Mouse (Mus musculus) embryo, embryonic 10 days (tissue): ENCODE results near the gene Srrm4.

Experiments
- DNase-seq: peaks from one replicate; pipeline ENCODE4 v3.0.0-alpha.2; 2015; ENCODE audit warnings: low spot score

Srrm4 gene

GRCm38 (mm10) chr5:116553106-116553505 lies 38.5 kb downstream of the Srrm4 start:
- DNase-seq: no peak

DNA sequence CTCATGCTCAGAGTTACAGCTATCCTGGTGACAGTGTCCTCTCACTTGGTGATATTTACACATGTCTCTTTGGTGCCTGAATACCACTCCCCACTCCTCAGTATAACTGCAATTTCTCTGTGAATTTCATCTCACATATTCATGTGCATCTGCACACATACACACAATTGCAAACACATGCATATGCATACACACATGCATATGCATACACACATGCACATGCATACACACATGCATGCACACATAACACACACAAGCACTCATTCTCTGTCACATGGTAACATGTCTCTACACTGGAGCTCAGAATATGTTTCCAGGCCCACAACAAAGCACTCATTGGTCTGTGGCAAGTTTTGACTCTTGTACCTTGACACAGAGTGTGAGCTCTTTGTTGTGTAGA lies 39.0 kb downstream of the Srrm4 start:
- DNase-seq: no peak

GRCm38 (mm10) chr5:116545746-116546145 lies 45.9 kb downstream of the Srrm4 start:
- peak; percentile 67 for DNase-seq

GRCm38 (mm10) chr5:116542317-116542716 lies 49.3 kb downstream of the Srrm4 start:
- DNase-seq: no peak

DNA sequence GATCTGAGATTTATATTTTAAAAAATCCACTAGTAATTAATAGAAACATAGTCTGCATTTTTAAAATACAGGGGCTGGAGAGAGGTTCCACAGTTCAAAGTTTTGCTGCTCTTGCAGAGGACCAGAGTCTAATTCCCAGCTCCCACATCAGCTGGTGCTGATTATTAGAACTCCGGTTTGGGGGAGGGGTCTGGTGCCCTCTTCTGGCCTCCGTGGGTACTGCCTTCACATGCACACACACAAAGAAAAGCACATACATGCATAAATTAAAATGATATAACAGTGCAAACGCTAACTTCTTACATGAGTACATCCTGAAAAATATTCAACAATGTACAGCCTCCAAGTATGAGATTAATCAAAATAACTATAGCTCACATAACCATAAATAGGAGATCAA lies 50.5 kb downstream of the Srrm4 start:
- DNase-seq: no peak

DNA sequence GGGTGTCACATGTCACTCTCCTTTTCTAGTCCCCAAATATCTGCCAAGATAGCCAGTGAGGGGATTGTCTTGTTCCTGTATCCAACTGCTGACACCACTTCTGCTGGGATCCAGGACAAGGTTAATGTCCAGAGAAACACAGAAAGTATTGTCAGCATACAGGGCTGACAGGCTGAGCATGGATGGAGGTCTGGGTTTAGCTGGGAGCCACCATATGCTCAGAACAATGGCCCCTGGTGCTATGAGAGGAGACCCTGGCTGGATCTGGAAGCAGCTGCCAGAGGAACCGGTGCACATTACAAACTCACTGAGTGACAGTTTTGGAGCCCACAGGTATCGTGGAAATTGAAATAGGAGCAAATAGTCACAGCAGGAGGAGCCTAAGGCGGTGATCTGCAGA lies 52.3 kb downstream of the Srrm4 start:
- no peak for DNase-seq

GRCm38 (mm10) chr5:116538491-116538890 lies 53.1 kb downstream of the Srrm4 start:
- DNase-seq: no peak

- DNase-seq: no peak
Measured at GRCm38 (mm10) chr5:116526324-116526723, 65.3 kb downstream of the Srrm4 start.

GRCm38 (mm10) chr5:116525308-116525707 lies 66.3 kb downstream of the Srrm4 start:
- DNase-seq: no peak

GRCm38 (mm10) chr5:116523553-116523952 lies 68.1 kb downstream of the Srrm4 start:
- DNase-seq: no peak

DNA sequence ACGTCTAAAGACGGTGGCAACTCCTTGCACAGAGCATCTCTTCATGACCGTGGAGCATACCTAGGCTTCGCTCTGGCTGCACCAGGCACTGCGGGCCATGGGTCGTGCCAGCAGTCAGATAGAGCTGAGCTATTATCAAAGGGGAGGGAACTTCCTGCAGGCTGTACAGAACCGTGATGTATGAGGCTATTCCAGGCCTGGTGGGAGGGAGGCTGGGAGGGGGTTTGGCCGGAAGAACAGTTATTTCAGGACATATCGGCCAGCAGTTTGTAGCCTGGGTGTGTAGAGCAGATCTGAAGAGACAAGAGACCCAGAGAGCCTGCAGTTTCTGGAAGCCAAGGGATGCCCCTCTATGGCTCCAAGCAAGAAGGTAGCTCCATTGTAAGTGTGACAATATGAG lies 68.5 kb downstream of the Srrm4 start:
- no peak for DNase-seq

- no peak for DNase-seq
Measured at GRCm38 (mm10) chr5:116522273-116522672, 69.3 kb downstream of the Srrm4 start.

DNA sequence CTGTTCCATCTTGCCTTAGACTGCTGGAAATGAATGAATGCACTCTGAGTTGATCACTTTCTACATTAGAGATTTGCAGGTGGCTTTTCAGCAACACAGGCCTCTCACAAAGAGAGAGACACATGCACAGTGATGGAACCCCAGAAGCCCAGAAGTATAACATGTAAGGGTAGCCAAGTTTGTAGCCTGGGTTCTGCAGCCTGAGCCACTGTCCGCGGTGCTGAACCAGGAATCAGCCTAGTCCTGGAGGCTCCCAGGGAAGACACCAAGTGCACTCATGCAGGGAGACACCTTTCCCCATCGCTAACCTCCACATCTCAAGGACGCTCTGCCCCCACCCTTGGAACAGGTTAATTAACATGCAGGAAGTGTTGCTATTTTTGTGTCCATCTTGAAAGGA lies 73.6 kb downstream of the Srrm4 start:
- DNase-seq: peak; percentile 62

- no peak for DNase-seq
Measured at GRCm38 (mm10) chr5:116512135-116512534, 79.5 kb downstream of the Srrm4 start.

DNA sequence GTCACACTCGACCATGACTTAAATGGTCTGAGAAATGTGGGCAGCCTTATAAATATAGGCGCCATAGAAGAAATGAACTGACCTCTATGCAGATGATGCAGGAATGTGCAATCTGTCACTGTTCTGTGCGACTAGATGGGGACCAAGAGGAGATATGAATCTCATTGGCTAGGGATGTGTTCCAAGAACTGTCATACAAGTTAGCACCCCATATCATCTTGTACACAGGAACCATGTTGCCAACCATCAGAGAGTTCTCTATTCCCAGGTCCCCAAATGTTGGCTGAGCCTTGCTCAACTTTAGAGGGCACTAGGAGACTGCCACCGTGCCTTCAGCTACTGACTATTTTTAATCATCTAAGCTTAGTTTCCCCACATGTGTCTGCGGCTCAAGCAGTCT lies 81.4 kb downstream of the Srrm4 start:
- DNase-seq: no peak

DNA sequence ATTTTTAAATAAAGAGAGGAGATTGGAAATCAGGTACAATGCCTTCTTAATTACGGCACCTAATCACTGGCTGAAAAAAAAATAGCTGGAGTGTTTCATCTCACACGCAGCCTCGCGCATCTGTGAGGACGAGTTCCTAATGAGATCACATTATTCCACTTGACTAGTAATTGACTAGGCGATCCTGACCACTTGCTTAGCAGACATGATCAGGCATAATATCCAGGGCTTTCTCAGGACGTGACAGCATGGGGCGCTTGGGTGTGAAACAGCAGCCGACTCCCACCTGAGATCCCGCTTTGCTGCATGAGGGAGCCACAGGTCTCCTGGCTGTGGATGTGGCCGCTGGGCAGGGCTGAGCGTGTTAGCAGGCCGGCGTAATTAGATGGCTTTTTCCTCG lies 90.3 kb downstream of the Srrm4 start:
- DNase-seq: no peak

DNA sequence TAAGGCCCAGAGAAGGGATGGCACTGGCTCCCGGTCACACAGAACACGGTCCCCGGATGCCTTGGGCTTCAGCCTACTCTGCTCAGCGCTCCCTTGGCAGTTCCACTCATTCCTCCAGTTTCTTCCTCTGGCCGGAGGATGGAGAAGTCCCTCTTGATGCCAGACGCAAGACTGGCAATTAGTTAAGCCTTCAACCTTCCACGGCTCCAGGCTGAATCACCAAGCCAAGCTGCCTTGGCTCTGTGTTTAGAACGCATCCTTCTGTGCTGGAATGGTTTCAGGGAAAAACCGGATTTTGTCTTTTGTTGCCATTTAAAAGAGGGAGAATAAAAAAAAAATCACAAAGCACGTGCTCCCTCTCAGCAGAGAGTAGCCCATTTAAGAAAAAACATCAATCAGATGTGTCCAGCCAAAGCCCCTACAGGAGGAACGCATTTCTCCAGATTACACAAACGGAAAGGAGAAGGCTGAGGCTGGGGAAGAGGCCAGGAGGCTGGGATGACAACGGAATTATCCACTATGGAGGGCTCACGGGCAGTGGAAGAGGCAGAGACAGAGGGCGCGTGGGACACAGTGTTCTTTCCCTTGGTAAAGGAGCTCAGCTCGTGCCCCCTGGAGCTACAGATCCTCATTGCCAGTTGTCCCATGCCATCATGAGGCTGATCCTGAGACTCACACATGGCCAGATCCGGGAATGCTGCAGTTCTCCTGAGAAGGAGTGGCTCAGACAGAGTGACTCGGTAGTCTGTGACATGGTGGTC lies 92.6 kb downstream of the Srrm4 start:
- no peak for DNase-seq

GRCm38 (mm10) chr5:116497866-116498265 lies 93.8 kb downstream of the Srrm4 start:
- no peak for DNase-seq

GRCm38 (mm10) chr5:116497205-116497604 lies 94.4 kb downstream of the Srrm4 start:
- peak; percentile 70 for DNase-seq

DNA sequence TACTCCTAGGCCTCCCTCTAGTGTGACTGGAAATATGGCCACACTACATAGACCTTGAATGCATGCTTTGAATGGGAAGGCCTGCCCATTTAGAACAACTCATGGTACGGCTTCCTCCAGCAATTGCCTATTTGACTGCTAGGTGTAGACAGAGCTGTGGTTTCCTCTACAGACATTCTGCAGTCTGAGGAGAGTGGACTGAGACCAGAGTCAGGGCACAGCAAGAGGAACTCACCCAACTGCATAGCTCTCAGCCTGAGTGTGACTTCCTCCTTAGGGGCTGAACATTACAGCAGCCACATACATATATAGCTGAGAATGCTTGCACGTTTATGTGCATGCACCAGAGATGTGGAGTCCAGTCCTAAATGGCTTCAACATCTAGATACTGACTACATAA lies 94.9 kb downstream of the Srrm4 start:
- DNase-seq: no peak

DNA sequence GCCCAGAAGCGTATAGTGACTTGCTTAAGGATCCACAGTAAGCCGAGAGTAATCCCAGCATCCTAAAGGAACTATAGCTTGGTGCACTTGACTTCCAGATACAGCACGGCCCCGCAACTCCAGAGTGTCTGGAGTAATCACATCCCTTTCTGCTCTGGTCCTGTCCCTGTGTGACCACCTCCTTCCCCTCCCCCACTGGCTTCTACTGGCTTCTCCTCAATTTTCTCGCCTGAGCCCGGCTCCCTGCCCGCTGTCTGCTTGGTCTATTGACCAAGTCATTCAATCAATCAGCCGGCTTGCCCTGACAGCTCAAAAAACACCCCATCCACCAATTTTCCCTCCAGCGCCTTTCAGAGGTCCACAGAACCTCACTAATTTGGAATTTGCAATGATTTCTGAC lies 96.2 kb downstream of the Srrm4 start:
- peak; percentile 25 for DNase-seq

GRCm38 (mm10) chr5:116494377-116494776 lies 97.2 kb downstream of the Srrm4 start:
- no peak for DNase-seq

DNA sequence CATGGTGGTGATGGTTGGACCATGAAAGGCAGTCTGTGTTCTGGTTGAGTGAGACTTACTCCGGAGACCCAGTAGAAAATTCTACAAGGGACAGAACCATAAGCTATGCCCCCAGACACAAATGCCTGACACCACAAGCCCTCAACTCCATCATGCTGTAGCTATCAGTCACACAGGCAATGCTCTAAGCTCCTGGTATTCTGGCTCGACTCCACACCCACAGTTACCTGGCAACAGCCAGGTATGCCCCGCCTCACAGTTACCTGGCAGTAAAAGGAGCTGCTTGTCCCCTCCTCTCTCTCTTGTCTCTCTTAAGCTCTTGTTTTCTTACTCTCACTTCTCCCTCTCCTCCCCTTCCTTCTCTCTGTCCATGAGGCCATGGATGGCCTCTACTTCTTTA lies 98.9 kb downstream of the Srrm4 start:
- DNase-seq: no peak

GRCm38 (mm10) chr5:116491794-116492420 lies 99.7 kb downstream of the Srrm4 start:
- no peak for DNase-seq
